8 mouse cellular contexts compared by ENCODE assay signal in the genomic region with DNA sequence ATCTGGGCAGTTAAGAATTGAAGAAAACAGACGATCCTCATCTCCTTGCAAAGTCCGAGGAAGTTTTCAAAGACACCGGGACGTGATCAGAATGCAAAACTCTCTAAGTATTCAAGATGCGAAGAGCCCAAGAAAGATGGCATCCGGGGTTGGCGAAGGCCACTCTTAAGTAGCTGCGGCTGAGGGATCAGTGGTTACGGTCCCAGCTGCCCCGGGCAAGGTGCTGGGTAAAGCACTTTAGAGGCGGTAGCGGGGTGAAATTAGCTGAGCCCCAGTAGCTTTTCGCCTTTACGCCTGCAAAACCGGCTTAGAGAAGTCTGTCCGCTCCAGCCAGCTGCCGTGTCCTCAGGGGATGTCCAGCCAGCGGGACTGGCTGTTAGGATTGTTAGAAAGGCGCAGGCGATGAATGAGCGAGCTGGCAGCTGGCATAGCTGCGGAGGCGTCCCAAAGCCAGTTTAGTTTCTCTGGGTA. TPM values are rescaled to one million over a fixed set of nuclear protein-coding genes. Genes with fewer than 3 reads are reported as not detected.
DNase-seq lines count a peak whose midpoint lies in the region; ATAC-seq lines count a peak whose summit lies in the region.

No protein-coding gene starts in this region.

- H3K4me3 ChIP-seq in forebrain, embryonic 16.5 days (replicated peaks; ENCODE audit: low read length) = peak overlapping the region; percentile 81
- H3K4me3 ChIP-seq in hindbrain, embryonic 11.5 days (ENCODE audit: low read depth, low read length) = peak overlapping the region; percentile 72

- H3K36me3 ChIP-seq in forebrain, embryonic 16.5 days (ENCODE audit: control insufficient read depth, insufficient read depth) = no peaks in the 10 kb centered on the region
- 0 out of 2 replicates have a peak, but pooled peaks cover under 1% of the 10 kb centered on the region for H3K36me3 ChIP-seq in hindbrain, embryonic 11.5 days (ENCODE audit: control insufficient read depth, insufficient read depth, low read length)

- WGBS in forebrain, embryonic 16.5 days = under 1% methylated on average over 23 of the region's 23 CpGs
- under 1% methylated on average over 23 of the region's 23 CpGs for WGBS in hindbrain, embryonic 11.5 days

- peak overlapping the region; percentile 74 for H3K9ac ChIP-seq in forebrain, embryonic 16.5 days (replicated peaks; ENCODE audit: low read depth, low read length)
- H3K9ac ChIP-seq in hindbrain, embryonic 11.5 days (ENCODE audit: low read depth, low read length) = peak overlapping the region; percentile 89

- H3K4me1 ChIP-seq in forebrain, embryonic 16.5 days (replicated peaks; ENCODE audit: control insufficient read depth, insufficient read depth, low read length) = peaks cover 17% of the 10 kb centered on the region
- H3K4me1 ChIP-seq in hindbrain, embryonic 11.5 days (replicated peaks; ENCODE audit: control insufficient read depth, insufficient read depth, low read length) = no peaks in the 10 kb centered on the region; the same call in 1 of the 2 replicates

- peak overlapping the region; percentile 99 for H3K4me2 ChIP-seq in forebrain, embryonic 16.5 days (ENCODE audit: low read length)
- H3K4me2 ChIP-seq in hindbrain, embryonic 11.5 days (replicated peaks; ENCODE audit: low read depth, low read length) = peak overlapping the region; percentile 70

- H3K27ac ChIP-seq in forebrain, embryonic 16.5 days (ENCODE audit: low read length) = peak overlapping the region; percentile 91
- peak overlapping the region; percentile 98 for H3K27ac ChIP-seq in hindbrain, embryonic 11.5 days (ENCODE audit: low read depth, low read length)

- H3K27me3 ChIP-seq in forebrain, embryonic 16.5 days (replicated peaks; ENCODE audit: control insufficient read depth, insufficient read depth, low read length) = no peaks in the 10 kb centered on the region
- H3K27me3 ChIP-seq in hindbrain, embryonic 11.5 days (ENCODE audit: control insufficient read depth, insufficient read depth, low read length) = no peaks in the 10 kb centered on the region

- peak; percentile 41 for ATAC-seq in forebrain, embryonic 16.5 days
- peak; percentile 17 for ATAC-seq in hindbrain, embryonic 11.5 days (ENCODE audit: low FRiP score)

- DNase-seq in CD4-positive helper T cell, adult 2 months (ENCODE audit: low read depth, low spot score) = peak; percentile 6
- peak; percentile 11 for DNase-seq in cerebellum, adult 11-12 months
- peak; percentile 87 for DNase-seq in hindbrain, embryonic 11.5 days (ENCODE audit: low spot score)
- DNase-seq in layer of hippocampus, postnatal 25 days (ENCODE audit: extremely low spot score in 1 of 2, low spot score in 1 of 2) = peak; percentile 46 to 47
- DNase-seq in lung, postnatal 10 days = peak; percentile 32
- DNase-seq in right cerebral cortex, adult 18-20 months = peak; percentile 80
- DNase-seq in spleen, postnatal 36 days (ENCODE audit: low spot score in 2 of 2) = no peak

- H3K9me3 ChIP-seq in forebrain, embryonic 16.5 days (ENCODE audit: control insufficient read depth, low read length) = no peaks in the 10 kb centered on the region
- no peaks in the 10 kb centered on the region for H3K9me3 ChIP-seq in hindbrain, embryonic 11.5 days (ENCODE audit: control insufficient read depth, low read length)

RNA-seq across cellular contexts. Expression of a gene that starts 0.9 kb away (rescaled TPM):
- 15.8 and 18.0 TPM in 2 replicates for polyA plus RNA-seq in forebrain, embryonic 16.5 days (2015; fragmentation: Nextera tagmentation; extraction: Ambion mirVana)
- polyA plus RNA-seq in hindbrain, embryonic 11.5 days (2014; fragmentation: Nextera tagmentation; extraction: Ambion mirVana) = 70.4 and 80.0 TPM in 2 replicates
- 10 to 100 TPM; 22.4 TPM for total RNA-seq in layer of hippocampus, postnatal 25 days (2021)

RNA-seq across cellular contexts. Expression of a gene that starts 39.3 kb away (rescaled TPM):
- polyA plus RNA-seq in forebrain, embryonic 16.5 days (2015; fragmentation: Nextera tagmentation; extraction: Ambion mirVana) = 32.5 and 34.2 TPM in 2 replicates
- 55.2 and 56.2 TPM in 2 replicates for polyA plus RNA-seq in hindbrain, embryonic 11.5 days (2014; fragmentation: Nextera tagmentation; extraction: Ambion mirVana)
- 10 to 100 TPM; 21.1 to 22.6 TPM for total RNA-seq in layer of hippocampus, postnatal 25 days (2021)

RNA-seq across cellular contexts. Expression of a gene that starts 59.9 kb away (rescaled TPM):
- polyA plus RNA-seq in forebrain, embryonic 16.5 days (2015; fragmentation: Nextera tagmentation; extraction: Ambion mirVana) = 26.7 and 33.0 TPM in 2 replicates
- polyA plus RNA-seq in hindbrain, embryonic 11.5 days (2014; fragmentation: Nextera tagmentation; extraction: Ambion mirVana) = 34.8 and 40.3 TPM in 2 replicates
- total RNA-seq in layer of hippocampus, postnatal 25 days (2021) = 10 to 100 TPM; 24.1 to 25.9 TPM

Comparison
In these comparisons a context has a peak if more than half of its experiments do, and no peak if none do; other contexts are left out.
1. DNase-seq: peak in CD4-positive helper T cell, adult 2 months (single experiment), cerebellum, adult 11-12 months (single experiment), hindbrain, embryonic 11.5 days (single experiment), layer of hippocampus, postnatal 25 days (2 of 2), lung, postnatal 10 days (single experiment) and right cerebral cortex, adult 18-20 months (single experiment); none in spleen, postnatal 36 days (0 of 2).